Mouse (Mus musculus) MEL (cell line): ENCODE data around the gene 4930539E08Rik. TPM values are rescaled to one million over a fixed set of nuclear protein-coding genes. Genes with fewer than 3 reads are reported as not detected.

Experiments used
- DNase-seq: peaks from one replicate; pipeline ENCODE4 v3.0.0; 2011; ENCODE audit warnings: low read depth, low spot score
- H3K27ac ChIP-seq: 2 replicates; pipeline ENCODE4 v1.5.1; 2012; ENCODE audit warnings: low read depth, mild to moderate bottlenecking, control low read depth, low read length, moderate library complexity; ENCODE audit not compliant: control insufficient read depth
- H3K27me3 ChIP-seq, 2 experiments: fragments of 150-350 bp in 1 of 2; sonication (generic) in 1 of 2; 2 replicates each; pipeline ENCODE4 v1.6.1; 2012; ENCODE audit warnings: low read length in 2 of 2, mild to moderate bottlenecking in 2 of 2, improper control_type of control experiment in 1 of 2, moderate library complexity in 1 of 2; ENCODE audit not compliant: insufficient read depth in 2 of 2, control insufficient read depth in 1 of 2
- H3K36me3 ChIP-seq, 2 experiments: 2 replicates each; pipeline ENCODE4 v1.6.1; 2012 to 2014; ENCODE audit warnings: low read length in 2 of 2, improper control_type of control experiment in 1 of 2, inconsistent platforms in 1 of 2, mild to moderate bottlenecking in 1 of 2; ENCODE audit not compliant: insufficient read depth in 2 of 2, control insufficient read depth in 1 of 2
- H3K4me1 ChIP-seq, 2 experiments: fragments of 150-350 bp in 1 of 2; sonication (generic) in 1 of 2; 2 replicates each; pipeline ENCODE4 v1.6.1; 2012; ENCODE audit warnings: low read length in 2 of 2, improper control_type of control experiment in 1 of 2, mild to moderate bottlenecking in 1 of 2; ENCODE audit not compliant: insufficient read depth in 2 of 2, control insufficient read depth in 1 of 2
- H3K4me3 ChIP-seq, 2 experiments: fragments of 150-350 bp in 1 of 2; sonication (generic) in 1 of 2; 2 replicates each; pipeline ENCODE4 v1.5.1; 2012; ENCODE audit warnings: low read depth in 2 of 2, low read length in 2 of 2, mild to moderate bottlenecking in 2 of 2, moderate library complexity in 2 of 2, control low read depth in 1 of 2, improper control_type of control experiment in 1 of 2; ENCODE audit not compliant: control insufficient read depth in 1 of 2, insufficient read depth in 1 of 2
- H3K79me2 ChIP-seq: 2 replicates; pipeline ENCODE4 v1.6.1; 2012; ENCODE audit warnings: mild to moderate bottlenecking, low read length, moderate library complexity; ENCODE audit not compliant: control insufficient read depth, poor library complexity, insufficient read depth
- H3K9ac ChIP-seq: 2 replicates; pipeline ENCODE4 v1.6.1; 2012; ENCODE audit warnings: low read depth, mild to moderate bottlenecking, control low read depth, low read length, moderate library complexity; ENCODE audit not compliant: control insufficient read depth, poor library complexity, severe bottlenecking
- H3K9me3 ChIP-seq: fragments of 150-350 bp; sonication (generic); replicated peaks from 2 replicates; pipeline ENCODE4 v1.6.1; 2012; ENCODE audit warnings: mild to moderate bottlenecking, low read length, improper control_type of control experiment, moderate library complexity; ENCODE audit not compliant: insufficient read depth
- BHLHE40 ChIP-seq: IDR thresholded peaks from 2 replicates; pipeline ENCODE4 v1.6.1; 2012; ENCODE audit warnings: low read depth, mild to moderate bottlenecking, inconsistent platforms, low read length, improper control_type of control experiment, borderline replicate concordance
- CHD1 ChIP-seq: IDR thresholded peaks from 2 replicates; pipeline ENCODE4 v1.6.1; 2012; ENCODE audit warnings: low read depth, mild to moderate bottlenecking, inconsistent platforms, low read length, improper control_type of control experiment
- CHD2 ChIP-seq: IDR thresholded peaks from 2 replicates; pipeline ENCODE4 v1.6.1; 2011; ENCODE audit warnings: low read length, improper control_type of control experiment
- CTCF ChIP-seq, 3 experiments: IDR thresholded peaks in 2 of 3; conservative IDR thresholded peaks in 1 of 3; 2 replicates each; pipeline ENCODE4 v1.5.1; 2011 to 2012; ENCODE audit warnings: low read length in 3 of 3, low read depth in 2 of 3, mild to moderate bottlenecking in 2 of 3, improper control_type of control experiment in 1 of 3, inconsistent platforms in 1 of 3, mixed read lengths in 1 of 3, moderate library complexity in 1 of 3; ENCODE audit not compliant: control insufficient read depth in 1 of 3, insufficient read depth in 1 of 3, poor library complexity in 1 of 3, severe bottlenecking in 1 of 3
- E2F4 ChIP-seq: IDR thresholded peaks from 2 replicates; pipeline ENCODE4 v1.6.1; 2011; ENCODE audit warnings: low read depth, low read length, improper control_type of control experiment, borderline replicate concordance
- ELF1 ChIP-seq: IDR thresholded peaks from 2 replicates; pipeline ENCODE4 v1.6.1; 2014; ENCODE audit warnings: low read depth, mild to moderate bottlenecking, inconsistent platforms, low read length, improper control_type of control experiment, moderate library complexity
- EP300 ChIP-seq, 2 experiments: IDR thresholded peaks; 2 replicates each; pipeline ENCODE4 v1.6.1; 2011; ENCODE audit warnings: improper control_type of control experiment in 2 of 2, low read length in 2 of 2, low read depth in 1 of 2, mild to moderate bottlenecking in 1 of 2
- ETS1 ChIP-seq: IDR thresholded peaks from 2 replicates; pipeline ENCODE4 v1.6.1; 2012; ENCODE audit warnings: low read depth, mild to moderate bottlenecking, inconsistent platforms, low read length, improper control_type of control experiment, moderate library complexity
- GABPA ChIP-seq: IDR thresholded peaks from 2 replicates; pipeline ENCODE4 v1.6.1; 2012; ENCODE audit warnings: low read depth, mild to moderate bottlenecking, inconsistent platforms, low read length, improper control_type of control experiment, moderate library complexity
- GATA1 ChIP-seq: IDR thresholded peaks from 2 replicates; pipeline ENCODE4 v1.6.1; 2011; ENCODE audit warnings: low read depth, low read length, improper control_type of control experiment
- HCFC1 ChIP-seq: IDR thresholded peaks from 2 replicates; pipeline ENCODE4 v1.6.1; 2012; ENCODE audit warnings: low read depth, mild to moderate bottlenecking, inconsistent platforms, low read length, improper control_type of control experiment, moderate library complexity
- JUND ChIP-seq: IDR thresholded peaks from 2 replicates; pipeline ENCODE4 v1.6.1; 2011; ENCODE audit warnings: low read depth, mild to moderate bottlenecking, improper control_type of control experiment, low read length
- KAT2A ChIP-seq: conservative IDR thresholded peaks from 2 replicates; pipeline ENCODE4 v1.6.1; 2012; ENCODE audit warnings: low read depth, low read length, improper control_type of control experiment, inconsistent platforms
- MAFK ChIP-seq: IDR thresholded peaks from 2 replicates; pipeline ENCODE4 v1.6.1; 2011; ENCODE audit warnings: low read depth, mild to moderate bottlenecking, low read length, improper control_type of control experiment, borderline replicate concordance
- MAX ChIP-seq: IDR thresholded peaks from 2 replicates; pipeline ENCODE4 v1.6.1; 2011; ENCODE audit warnings: low read length, improper control_type of control experiment
- MAZ ChIP-seq: IDR thresholded peaks from 2 replicates; pipeline ENCODE4 v1.6.1; 2012; ENCODE audit warnings: low read depth, mild to moderate bottlenecking, inconsistent platforms, low read length, improper control_type of control experiment
- MEF2A ChIP-seq: IDR thresholded peaks from 2 replicates; pipeline ENCODE4 v1.6.1; 2014; ENCODE audit warnings: low read depth, mild to moderate bottlenecking, inconsistent platforms, low read length, improper control_type of control experiment; ENCODE audit not compliant: poor library complexity, insufficient replicate concordance, severe bottlenecking; ENCODE audit errors: extremely low read depth
- MXI1 ChIP-seq: IDR thresholded peaks from 2 replicates; pipeline ENCODE4 v1.6.1; 2011; ENCODE audit warnings: mild to moderate bottlenecking, low read depth, low read length, improper control_type of control experiment
- MYB ChIP-seq: IDR thresholded peaks from 2 replicates; pipeline ENCODE4 v1.6.1; 2011; ENCODE audit warnings: mild to moderate bottlenecking, low read depth, low read length, improper control_type of control experiment
- MYC ChIP-seq: IDR thresholded peaks from 2 replicates; pipeline ENCODE4 v1.6.1; 2011; ENCODE audit warnings: low read depth, mild to moderate bottlenecking, low read length, improper control_type of control experiment, moderate library complexity
- NELFE ChIP-seq: IDR thresholded peaks from 2 replicates; pipeline ENCODE4 v1.6.1; 2011; ENCODE audit warnings: low read depth, low read length, improper control_type of control experiment
- NRF1 ChIP-seq: IDR thresholded peaks from 2 replicates; pipeline ENCODE4 v1.6.1; 2014; ENCODE audit warnings: low read depth, mild to moderate bottlenecking, inconsistent platforms, low read length, improper control_type of control experiment, moderate library complexity; ENCODE audit not compliant: poor library complexity, insufficient read depth, severe bottlenecking
- POLR2A ChIP-seq, 2 experiments: IDR thresholded peaks; 2 replicates each; pipeline ENCODE4 v1.6.1; 2011 to 2012; ENCODE audit warnings: low read length in 2 of 2, mild to moderate bottlenecking in 2 of 2, control low read depth in 1 of 2, improper control_type of control experiment in 1 of 2, low read depth in 1 of 2, moderate library complexity in 1 of 2; ENCODE audit not compliant: control insufficient read depth in 1 of 2, insufficient read depth in 1 of 2, poor library complexity in 1 of 2
- POLR2AphosphoS2 ChIP-seq: IDR thresholded peaks from 2 replicates; pipeline ENCODE4 v1.6.1; 2011; ENCODE audit warnings: low read length, improper control_type of control experiment
- POLR2AphosphoS5 ChIP-seq: IDR thresholded peaks from 2 replicates; pipeline ENCODE4 v1.6.1; 2012; ENCODE audit warnings: low read depth, borderline replicate concordance, mild to moderate bottlenecking, inconsistent platforms, low read length, moderate library complexity, mixed read lengths
- RAD21 ChIP-seq: IDR thresholded peaks from 2 replicates; pipeline ENCODE4 v1.6.1; 2011; ENCODE audit warnings: mild to moderate bottlenecking, low read depth, low read length, improper control_type of control experiment
- RCOR1 ChIP-seq: IDR thresholded peaks from 2 replicates; pipeline ENCODE4 v1.6.1; 2012; ENCODE audit warnings: low read depth, mild to moderate bottlenecking, inconsistent platforms, low read length, improper control_type of control experiment
- SIN3A ChIP-seq: IDR thresholded peaks from 2 replicates; pipeline ENCODE4 v1.6.1; 2012; ENCODE audit warnings: low read length, improper control_type of control experiment, inconsistent platforms
- SMC3 ChIP-seq: IDR thresholded peaks from 2 replicates; pipeline ENCODE4 v1.6.1; 2011; ENCODE audit warnings: low read depth, low read length, improper control_type of control experiment
- TAL1 ChIP-seq: IDR thresholded peaks from 2 replicates; pipeline ENCODE4 v1.6.1; 2012; ENCODE audit warnings: mild to moderate bottlenecking, inconsistent platforms, low read length, moderate library complexity, mixed read lengths
- TCF12 ChIP-seq: IDR thresholded peaks from 2 replicates; pipeline ENCODE4 v1.6.1; 2014; ENCODE audit warnings: low read depth, mild to moderate bottlenecking, inconsistent platforms, low read length, improper control_type of control experiment, moderate library complexity
- USF1 ChIP-seq: IDR thresholded peaks from 2 replicates; pipeline ENCODE4 v1.6.1; 2014; ENCODE audit warnings: low read depth, mild to moderate bottlenecking, inconsistent platforms, low read length, improper control_type of control experiment, moderate library complexity
- USF2 ChIP-seq, 2 experiments: IDR thresholded peaks; 2 replicates each; pipeline ENCODE4 v1.6.1; 2011 to 2012; ENCODE audit warnings: improper control_type of control experiment in 2 of 2, low read length in 2 of 2, borderline replicate concordance in 1 of 2, inconsistent platforms in 1 of 2, low read depth in 1 of 2, mild to moderate bottlenecking in 1 of 2; ENCODE audit not compliant: insufficient read depth in 1 of 2
- ZC3H11A ChIP-seq: IDR thresholded peaks from 2 replicates; pipeline ENCODE4 v1.6.1; 2012; ENCODE audit warnings: low read depth, mild to moderate bottlenecking, inconsistent platforms, low read length, improper control_type of control experiment
- ZKSCAN1 ChIP-seq: IDR thresholded peaks from 2 replicates; pipeline ENCODE4 v1.6.1; 2012; ENCODE audit warnings: low read depth, mild to moderate bottlenecking, inconsistent platforms, low read length, improper control_type of control experiment, moderate library complexity
- ZMIZ1 ChIP-seq: IDR thresholded peaks from 2 replicates; pipeline ENCODE4 v1.6.1; 2012; ENCODE audit warnings: low read depth, mild to moderate bottlenecking, inconsistent platforms, low read length, improper control_type of control experiment, moderate library complexity
- ZNF384 ChIP-seq: IDR thresholded peaks from 2 replicates; pipeline ENCODE4 v1.6.1; 2012; ENCODE audit warnings: low read depth, mild to moderate bottlenecking, inconsistent platforms, low read length, improper control_type of control experiment
- polyA plus RNA-seq, 2 experiments: library from polyadenylated mRNA; stranded (reverse) in 1 of 2; unstranded in 1 of 2; fragments of >175 nt in 1 of 2; fragments of >200 nt in 1 of 2; gene quantifications; 2 replicates each; pipeline versions ENCODE4 v1.2.1 to v1.2.4; 2012; ENCODE audit warnings: low replicate concordance in 2 of 2, low read depth in 1 of 2; ENCODE audit not compliant: insufficient read length in 2 of 2, insufficient read depth in 1 of 2, missing spikeins in 1 of 2
- total RNA-seq: library from RNA; depleted of rRNA; stranded (reverse); fragments of 300-350 nt; gene quantifications from 2 replicates; pipeline ENCODE4 v1.2.3, GENCODE M21; 2012

4930539E08Rik gene
- total and polyA plus RNA-seq, 3 experiments, result 0.01 to 0.04 TPM; not detected in 1

GRCm38 (mm10) chr17:28882810-28883209 is 32.3 kb downstream of the 4930539E08Rik start:
- H3K79me2 ChIP-seq, result no peaks in the 10 kb centered on the region
- peaks cover 0 to 6% of the 10 kb centered on the region in 2 experiments; a peak in 2 of 4 replicates for H3K36me3 ChIP-seq
- peak overlapping the region; percentile 38 to 42 for H3K4me3 ChIP-seq
- peak; percentile 81 for DNase-seq
- H3K9me3 ChIP-seq, result no peaks in the 10 kb centered on the region
- H3K27ac ChIP-seq, result peak overlapping the region; percentile 16; the same call in 1 of the 2 replicates
- peak overlapping the region; percentile 33 for H3K9ac ChIP-seq
- no peaks in the 10 kb centered on the region for H3K27me3 ChIP-seq
- peaks cover 0 to 5% of the 10 kb centered on the region in 2 experiments; a peak in 2 of 4 replicates for H3K4me1 ChIP-seq
- 0 out of 2 replicates have a peak, but pooled peaks have one; percentile 70 for TF ChIP-seq CHD1
- TF ChIP-seq EP300 (IDR thresholded peaks at IDR 0.05; ENCODE audit: low read depth in 1 of 2, low read length in 2 of 2), result 0 out of 4 replicates have a peak, but pooled peaks of 1 of the 2 experiments have one; percentile 19
- TF ChIP-seq HCFC1, result peak; percentile 54; the same call in 1 of the 2 replicates
- TF ChIP-seq RCOR1, result no peak; the same call in 1 of the 2 replicates
- peak; percentile 41 for TF ChIP-seq SMC3
- no peak for TF ChIP-seq MAFK
- no peak for TF ChIP-seq NELFE
- peak; percentile 52; the same call in 1 of the 2 replicates for TF ChIP-seq BHLHE40
- TF ChIP-seq GABPA, result no peak
- peak; percentile 59 for TF ChIP-seq MXI1
- no peak for TF ChIP-seq NRF1
- TF ChIP-seq MEF2A, result no peak
- peak; percentile 32 for TF ChIP-seq RAD21
- peak; percentile 47; the same call in 1 of the 2 replicates for TF ChIP-seq ZC3H11A
- no peak for TF ChIP-seq POLR2A (IDR thresholded peaks at IDR 0.05; ENCODE audit: control insufficient read depth in 1 of 2, insufficient read depth in 1 of 2, low read depth in 1 of 2, low read length in 2 of 2, poor library complexity in 1 of 2)
- TF ChIP-seq MAZ, result peak; percentile 27; the same call in 1 of the 2 replicates
- no peak for TF ChIP-seq USF2 (IDR thresholded peaks at IDR 0.05; ENCODE audit: borderline replicate concordance in 1 of 2, insufficient read depth in 1 of 2, low read depth in 1 of 2, low read length in 2 of 2)
- peak; percentile 92 for TF ChIP-seq ZNF384
- no peak for TF ChIP-seq ZMIZ1
- TF ChIP-seq CHD2, result no peak
- TF ChIP-seq USF1, result no peak
- TF ChIP-seq ETS1, result peak; percentile 59
- no peak for TF ChIP-seq ELF1
- peak; percentile 75 for TF ChIP-seq SIN3A
- TF ChIP-seq TAL1, result no peak
- no peak for TF ChIP-seq MYC
- TF ChIP-seq POLR2AphosphoS5, result no peak
- no peak for TF ChIP-seq ZKSCAN1
- TF ChIP-seq KAT2A, result no peak
- no peak for TF ChIP-seq GATA1
- 0 out of 2 replicates have a peak, but pooled peaks have one; percentile 21 for TF ChIP-seq MAX
- peak; percentile 28 to 61 (median 44); a peak in 5 of 6 replicates for TF ChIP-seq CTCF (IDR thresholded peaks at IDR 0.05 in 2 of 3, conservative IDR thresholded peaks at IDR 0.05 in 1 of 3; ENCODE audit: control insufficient read depth in 1 of 3, insufficient read depth in 1 of 3, low read depth in 2 of 3, low read length in 3 of 3, poor library complexity in 1 of 3, severe bottlenecking in 1 of 3)
- TF ChIP-seq TCF12, result 0 out of 2 replicates have a peak, but pooled peaks have one; percentile 17
- no peak for TF ChIP-seq JUND
- TF ChIP-seq E2F4, result no peak
- TF ChIP-seq MYB, result no peak
- TF ChIP-seq POLR2AphosphoS2, result no peak
